Mouse (Mus musculus) T-helper 2 cell (primary cell): ENCODE results near the gene Plpp7.

Source experiments
- in situ Hi-C: fragments of 300-600 bp; cut with MboI, MseI; formaldehyde crosslinking; loops from one replicate; pipeline ENCODE4 v1.15.1; 2025; ENCODE audit warnings: high pct_unique_total_duplicates

The Plpp7 gene

DNA sequence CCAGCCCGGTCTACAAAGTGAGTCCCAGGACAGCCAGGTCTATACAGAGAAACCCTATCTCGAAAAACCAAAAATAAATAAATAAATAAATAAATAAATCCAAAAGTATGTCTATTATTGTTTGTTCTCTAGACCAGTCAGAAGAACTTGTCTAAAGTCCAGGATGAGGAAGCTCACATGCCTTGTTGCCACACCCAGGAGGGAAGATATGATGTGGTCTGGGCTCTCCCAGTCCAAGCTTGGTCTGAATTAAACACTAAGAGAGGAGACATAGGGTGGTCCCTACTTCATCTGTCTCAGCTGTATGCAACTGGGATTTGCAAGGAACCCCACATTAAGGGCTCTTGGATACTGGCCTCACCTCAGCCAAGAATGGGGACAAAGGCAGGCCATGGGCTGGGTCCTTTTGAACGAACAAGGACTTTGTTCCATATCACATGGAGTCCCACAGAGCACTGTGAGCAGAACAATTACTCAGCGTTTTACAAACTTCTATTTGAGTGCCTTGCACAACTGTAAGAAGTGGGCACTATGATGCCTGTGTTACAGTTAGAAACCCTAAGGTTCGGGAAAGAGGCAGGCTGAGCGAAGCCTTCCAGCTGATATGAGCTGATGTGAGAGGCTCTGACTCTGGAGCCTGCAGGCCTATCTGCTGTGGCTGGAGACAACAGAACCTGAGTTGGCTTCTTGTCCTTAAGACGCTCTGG, 1.2 kb upstream of the Plpp7 start:
- in situ Hi-C loops: no loop called here

DNA sequence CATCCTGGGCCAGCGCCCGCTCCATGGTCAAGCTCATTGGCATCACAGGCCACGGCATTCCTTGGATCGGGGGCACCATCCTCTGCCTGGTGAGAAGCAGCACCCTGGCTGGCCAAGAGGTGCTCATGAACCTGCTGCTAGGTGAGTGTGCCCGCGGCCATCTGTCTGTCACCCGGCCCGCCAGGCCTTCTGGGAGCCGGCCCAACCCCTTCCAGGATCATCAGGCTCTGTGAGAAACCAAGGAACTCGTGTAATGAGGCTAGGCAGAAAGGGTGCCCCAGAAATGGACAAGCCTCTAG, 743 bp downstream of the Plpp7 start:
- in situ Hi-C loops: no loop called here

DNA sequence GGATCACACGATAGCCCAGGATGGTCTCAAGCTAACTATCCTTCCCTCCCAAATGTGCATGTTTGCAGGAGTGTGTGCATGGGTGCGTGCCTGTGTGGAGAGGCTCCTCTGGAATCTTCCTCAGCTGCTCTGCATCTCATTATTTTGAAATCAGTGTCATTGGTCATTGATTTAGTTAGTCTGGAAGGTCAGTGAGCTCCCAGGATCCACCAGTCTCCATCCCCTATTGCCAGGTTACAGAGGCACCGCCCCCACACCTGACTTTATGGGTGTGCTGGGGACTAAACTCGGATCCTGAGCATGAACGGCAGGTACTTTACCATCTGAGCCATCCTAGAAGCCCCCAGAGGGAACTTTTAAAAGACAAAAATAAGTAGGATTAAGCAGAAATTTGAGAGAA, 7.6 kb downstream of the Plpp7 start:
- in situ Hi-C loops: no loop called here

DNA sequence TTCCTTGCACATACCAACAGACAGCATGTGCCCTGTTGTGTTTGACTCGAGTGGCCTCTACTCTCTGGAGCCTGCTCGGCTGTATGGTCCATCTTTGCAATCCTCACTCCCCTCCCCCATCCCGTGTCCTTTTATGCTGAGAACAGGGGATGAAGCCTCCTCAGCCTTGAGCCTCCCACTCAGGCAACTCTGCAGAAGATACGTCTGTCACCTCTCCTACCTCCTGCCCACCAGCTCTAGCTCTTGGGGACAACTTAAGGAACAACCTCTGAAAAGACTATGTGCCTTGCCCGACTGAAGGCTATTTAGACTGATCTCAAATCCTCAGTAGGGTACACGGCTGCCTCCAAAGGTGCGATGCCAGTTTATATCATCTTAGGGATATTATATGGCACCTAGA, 8.2 kb downstream of the Plpp7 start:
- in situ Hi-C loops: no loop called here

DNA sequence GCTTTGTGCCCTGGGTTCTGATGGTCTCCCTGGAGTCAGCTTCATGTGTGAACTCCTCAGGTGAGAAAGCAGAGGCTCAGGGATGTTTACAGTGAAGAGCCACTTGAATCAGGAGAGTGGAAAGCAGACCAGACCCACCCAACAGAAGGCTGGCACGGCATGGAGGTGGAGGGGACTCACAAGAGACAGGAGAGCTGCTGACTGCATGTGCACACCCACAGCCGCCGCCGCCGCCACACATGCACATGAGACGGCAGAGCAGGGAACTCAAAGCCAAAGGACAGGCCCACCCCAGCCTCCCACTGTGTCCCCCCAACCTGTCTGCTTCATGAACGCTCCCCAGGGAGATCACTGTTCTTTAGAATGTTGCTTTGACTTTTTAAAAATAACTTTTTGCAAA, 8.8 kb downstream of the Plpp7 start:
- in situ Hi-C loops: no loop called here

DNA sequence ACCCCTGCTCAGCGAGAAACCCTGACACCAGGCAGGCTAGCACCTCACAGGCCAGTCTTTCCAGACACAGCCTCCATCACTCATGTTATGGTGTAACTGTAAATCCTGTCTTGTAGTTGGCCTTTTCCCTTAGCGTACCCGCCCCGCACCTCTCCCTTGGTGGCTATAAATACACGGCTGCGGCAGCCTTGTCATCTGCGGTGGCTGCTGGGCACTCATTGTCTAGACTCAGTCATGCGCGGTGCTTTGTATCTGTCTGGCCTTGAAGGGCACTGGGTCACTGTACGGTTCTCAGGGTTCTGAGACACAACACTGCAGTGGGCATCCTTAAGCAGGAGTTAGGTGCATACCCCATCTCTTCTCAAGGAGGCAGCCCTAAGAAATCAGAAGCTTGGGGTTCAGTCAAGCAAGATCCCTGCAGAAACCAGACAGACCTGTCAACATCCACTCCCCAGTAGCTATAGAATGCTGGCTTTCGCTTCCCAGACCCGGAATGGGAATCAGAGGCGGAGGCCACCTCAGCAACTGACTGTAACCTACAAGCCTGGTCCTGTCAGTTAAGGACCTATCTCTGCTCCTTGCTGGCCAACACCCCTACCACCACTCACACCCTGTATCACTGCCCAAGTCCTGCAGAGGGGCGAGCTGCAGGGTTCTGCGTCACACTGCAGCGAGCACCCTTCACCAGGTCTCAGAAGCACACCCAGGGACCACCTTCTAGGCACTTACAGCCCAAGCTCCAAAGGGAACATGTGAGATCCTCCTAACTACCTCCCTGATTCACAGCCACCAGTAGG, 10.0 kb downstream of the Plpp7 start:
- in situ Hi-C loops: no loop called here

DNA sequence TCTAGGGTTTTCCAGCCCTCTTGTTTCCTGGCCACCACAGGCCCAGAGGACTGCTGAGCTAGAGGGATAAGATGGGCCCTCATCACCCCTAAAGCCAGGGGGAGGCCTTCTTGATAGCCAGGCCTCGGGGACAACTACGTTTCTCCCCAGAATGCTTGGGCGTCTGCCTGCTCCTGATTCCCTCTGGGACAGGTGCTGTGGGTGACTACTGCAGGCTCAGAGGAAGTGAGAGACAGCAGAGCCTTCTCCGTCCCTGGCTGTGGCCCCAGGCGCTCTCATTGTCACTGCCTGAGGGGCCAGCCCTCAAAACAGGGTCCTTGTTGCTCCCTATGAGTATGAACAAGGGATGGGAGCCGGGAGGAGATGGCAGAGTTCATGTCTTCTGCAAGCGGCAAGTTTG, 10.6 kb downstream of the Plpp7 start:
- in situ Hi-C loops: no loop called here

DNA sequence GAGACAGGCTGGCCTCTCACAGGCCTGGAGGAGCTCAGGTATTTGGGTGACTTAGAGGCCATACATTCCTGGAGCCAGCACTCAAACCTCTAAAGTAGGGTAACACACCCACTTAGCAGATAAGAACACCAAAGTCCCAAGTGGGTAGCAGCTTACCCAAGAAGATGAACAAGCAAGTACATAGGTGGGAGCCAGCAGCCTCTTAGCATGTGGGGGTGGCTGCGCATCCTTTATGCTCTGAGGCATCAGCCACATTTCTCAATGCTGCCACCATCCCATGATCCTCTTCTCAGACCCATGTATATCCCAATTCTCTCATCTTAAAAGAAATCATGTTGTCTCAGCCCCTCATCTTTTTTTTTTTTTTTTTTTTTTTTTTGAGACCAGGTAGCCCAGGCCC, 15.9 kb downstream of the Plpp7 start:
- in situ Hi-C loops: no loop called here

DNA sequence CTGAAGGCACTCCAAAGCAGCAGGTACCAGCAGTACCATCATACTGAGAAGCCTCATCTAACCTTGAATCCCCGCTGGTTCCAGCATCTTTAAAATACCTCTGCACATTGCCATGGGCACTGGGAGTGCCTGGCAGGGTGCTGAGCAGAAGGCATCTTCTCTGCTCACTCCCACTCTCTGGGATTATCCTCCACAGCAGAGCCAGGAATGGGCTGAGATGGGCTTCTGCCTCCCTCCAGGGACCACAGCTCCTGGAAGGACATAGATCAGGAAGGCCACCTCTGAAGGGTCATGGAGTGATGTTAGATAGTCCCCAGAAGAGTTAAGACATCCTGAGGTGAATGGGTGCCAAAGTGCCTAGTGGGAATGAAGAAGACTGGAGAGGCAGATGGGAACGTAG, 17.2 kb downstream of the Plpp7 start:
- in situ Hi-C loops: no loop called here

DNA sequence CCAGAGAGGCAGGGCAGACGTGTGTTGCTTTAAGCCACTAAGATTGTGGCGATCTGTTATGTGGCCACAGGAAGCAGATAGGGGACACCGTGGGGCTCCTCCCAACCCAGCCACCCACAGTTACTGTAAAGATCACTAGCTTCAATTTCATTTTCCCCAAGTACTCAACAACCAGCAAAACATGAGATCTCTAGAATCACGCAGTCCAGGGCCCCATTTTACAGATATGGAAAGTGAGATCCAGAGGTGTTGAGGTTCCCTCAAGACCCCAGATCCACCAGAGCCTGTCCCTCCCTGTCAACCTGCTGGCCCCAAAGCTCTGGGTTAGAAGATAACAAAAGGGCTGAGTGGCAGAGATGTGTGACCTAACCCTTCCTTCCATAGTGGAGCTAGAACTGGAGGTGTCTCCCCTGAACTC, 20.5 kb downstream of the Plpp7 start:
- in situ Hi-C loops: no loop called here

DNA sequence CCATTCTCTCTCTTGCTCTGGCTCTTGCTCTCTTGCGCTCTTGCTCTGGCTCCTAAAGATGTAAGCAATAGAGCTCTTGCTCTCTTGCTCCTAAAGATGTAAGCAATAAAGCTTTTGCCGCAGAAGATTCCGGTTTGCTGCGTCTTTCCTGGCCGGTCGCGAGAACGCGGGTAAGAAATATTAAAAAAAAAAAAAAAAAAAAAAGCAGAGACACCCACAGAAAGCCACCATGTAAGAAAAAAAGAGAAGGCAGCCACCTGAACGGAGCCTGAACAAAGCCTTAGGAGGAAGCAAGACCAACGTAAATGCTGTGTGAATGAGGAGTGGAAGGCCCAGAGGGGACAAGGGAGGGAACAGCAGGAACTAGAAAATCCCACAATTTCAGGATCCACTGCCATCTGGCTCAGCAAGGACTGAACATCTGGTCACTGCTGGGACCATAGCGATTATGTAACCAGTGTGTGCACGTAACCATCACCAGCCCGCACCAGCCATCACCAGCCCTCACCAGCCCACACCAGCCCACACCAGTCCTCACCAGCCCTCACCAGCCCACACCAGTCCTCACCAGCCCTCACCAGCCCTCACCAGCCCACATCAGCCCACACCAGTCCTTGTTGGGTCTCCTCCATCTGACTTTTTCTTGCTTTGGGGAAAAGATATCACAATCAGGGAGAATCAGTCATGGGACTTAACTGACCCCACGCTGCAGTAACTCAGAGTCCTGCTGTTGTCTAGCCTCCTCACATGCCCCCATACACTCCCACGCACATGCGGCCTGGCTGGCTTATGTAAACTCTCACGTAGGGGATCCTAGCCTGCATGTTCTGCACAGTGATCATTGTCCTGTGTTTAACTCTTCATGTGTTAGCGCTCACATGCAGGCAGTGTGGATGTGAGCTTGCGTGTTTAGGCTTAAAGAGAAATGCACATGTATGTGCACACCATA, 24.7 kb downstream of the Plpp7 start:
- in situ Hi-C loops: no loop called here

DNA sequence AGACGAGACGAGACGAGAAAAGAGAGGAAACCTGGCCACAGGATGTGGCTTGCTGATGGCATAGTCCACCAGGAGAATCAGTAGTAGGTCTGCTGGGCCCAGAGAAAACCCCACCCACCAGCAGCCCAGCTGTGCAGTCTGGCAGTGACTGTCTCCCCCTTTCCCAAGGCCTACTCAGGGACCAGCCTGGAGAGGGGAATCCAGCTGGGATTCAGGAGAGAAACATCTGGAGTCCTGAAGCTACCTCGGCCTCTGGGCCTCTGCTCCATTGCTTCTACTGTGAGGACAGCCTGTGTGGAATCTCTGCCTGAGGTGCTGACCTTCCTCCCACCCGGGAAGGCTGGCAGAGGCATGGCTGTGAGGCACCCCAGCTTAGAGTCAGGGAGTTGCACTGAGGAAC, 25.8 kb downstream of the Plpp7 start:
- in situ Hi-C loops: no loop called here

DNA sequence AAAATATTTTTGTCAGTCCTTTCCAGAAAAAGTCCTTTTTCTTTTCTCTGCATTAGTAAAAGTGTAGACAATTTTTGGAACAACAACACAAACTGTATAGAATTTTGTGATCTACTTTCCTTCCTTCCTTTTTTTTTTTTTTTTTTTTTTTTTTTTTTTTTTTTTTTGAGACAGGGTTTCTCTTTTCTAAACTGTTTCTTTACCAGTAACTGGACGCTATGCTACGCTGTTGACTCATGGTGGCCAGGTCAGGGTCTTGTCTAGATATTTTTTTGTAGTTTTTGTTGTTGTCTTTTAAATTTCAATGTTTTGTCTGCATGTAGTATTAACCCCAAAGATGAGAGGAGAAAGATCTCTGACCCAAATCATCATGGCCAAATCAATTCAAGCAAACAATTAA, 26.5 kb downstream of the Plpp7 start:
- in situ Hi-C loops: no loop called here

DNA sequence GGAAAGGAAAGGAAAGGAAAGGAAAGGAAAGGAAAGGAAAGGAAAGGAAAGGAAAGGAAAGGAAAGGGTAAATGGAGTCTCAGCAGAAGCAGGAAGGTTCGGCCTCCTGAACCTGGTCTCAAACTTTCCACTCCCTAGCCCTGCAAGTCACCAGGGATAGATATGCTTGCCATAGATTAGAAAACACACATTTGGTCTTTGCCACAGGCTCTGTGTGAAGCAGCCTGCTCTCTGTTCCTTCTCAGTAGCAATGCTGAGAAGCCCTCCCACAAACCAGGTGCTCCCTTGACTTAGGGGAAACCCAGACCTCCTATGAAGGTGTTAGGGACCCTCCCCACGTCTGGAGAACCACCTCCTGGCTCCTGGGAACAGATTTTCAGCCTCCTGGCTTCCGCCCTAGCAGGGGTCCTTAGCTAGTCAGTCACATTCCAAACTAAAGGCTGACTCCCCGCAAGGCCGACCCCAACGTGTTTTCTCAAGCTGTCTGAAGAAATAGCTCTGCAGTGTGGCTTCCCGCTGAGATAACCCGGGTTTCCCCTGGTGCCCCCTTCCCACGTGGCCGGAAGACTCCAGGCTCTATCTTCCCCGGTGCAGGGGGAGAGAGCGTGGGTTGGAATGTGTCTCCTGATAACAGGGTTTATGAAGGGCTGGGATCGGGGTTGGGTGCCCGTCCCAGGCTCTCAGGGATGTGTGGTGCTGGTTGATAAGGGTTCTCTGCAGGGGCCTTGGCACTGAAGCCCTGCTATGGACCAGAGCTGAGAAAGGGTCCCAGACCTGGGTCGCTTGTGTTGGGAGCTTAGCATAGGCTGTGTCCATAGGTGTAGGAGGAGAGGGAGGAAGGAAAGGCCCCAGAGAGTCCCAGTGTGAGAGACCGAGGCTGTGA, 32.6 kb downstream of the Plpp7 start:
- in situ Hi-C loops: no loop called here

DNA sequence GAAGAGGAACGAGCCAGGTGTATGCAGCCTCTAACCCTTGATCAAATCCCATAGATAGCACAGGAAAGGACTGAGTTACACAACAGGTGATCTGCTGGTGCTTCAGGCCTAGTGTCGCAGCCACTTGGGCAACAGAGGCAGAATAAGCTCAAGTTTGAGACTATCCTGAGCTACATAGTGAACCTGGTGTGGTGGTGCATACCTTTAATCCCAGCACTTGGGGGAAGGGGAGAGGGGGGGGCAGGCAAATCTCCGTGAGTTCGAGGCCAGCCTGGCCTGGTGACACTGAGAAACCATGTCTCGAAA, 33.2 kb downstream of the Plpp7 start:
- in situ Hi-C loops: no loop called here

DNA sequence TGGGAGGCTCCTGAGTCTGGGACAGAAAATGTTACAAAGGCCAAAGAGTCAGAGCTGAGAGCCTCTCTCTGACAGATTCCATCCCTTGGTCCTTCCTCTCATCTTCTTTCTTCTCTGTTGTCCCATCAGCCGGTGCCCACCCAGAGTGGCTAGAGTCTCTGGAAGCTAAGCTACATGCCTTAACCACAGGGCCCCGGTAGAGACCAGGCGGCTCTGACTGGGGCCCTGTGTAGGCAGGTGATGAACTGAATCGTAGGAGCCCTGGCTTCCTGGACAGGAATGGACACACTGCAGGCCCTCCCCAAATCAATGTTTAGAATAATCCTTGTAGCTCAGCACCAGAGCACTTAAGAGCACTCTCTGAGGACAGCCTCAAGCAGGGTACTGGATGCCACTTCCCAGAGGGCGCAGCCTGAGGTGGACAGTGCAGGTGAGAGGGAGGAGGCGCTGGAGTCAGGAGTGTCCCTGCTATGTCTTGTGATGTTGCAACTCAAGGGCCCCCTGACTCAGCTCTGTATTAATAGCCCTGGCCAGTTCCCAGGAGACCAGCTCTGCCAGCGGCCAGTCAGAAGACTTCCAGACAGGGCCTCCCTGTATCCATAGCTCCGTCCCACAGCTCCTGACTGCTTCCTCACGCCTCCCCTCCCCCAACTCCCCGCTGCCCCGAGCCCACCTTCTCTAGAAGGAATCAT, 34.2 kb downstream of the Plpp7 start:
- in situ Hi-C loops: no loop called here

DNA sequence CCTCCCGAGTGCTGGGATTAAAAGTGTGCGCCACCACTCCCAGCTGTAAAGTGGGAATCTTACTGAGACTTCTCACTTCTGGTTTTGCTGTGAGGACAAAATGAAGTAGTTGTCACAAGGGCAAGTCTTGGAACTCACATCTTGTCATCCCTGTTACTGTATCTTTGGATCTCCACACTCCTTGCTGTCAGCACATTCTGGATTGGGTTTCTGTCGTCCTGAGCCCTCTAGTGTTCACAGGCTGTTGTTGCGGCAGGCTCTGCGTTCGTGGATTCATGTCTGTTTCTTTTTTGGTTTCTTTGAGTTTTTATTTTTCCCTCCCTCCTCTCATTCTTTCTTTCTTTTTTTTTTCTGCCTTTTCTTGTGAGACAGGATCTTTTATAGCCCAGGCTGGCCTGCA, 35.1 kb downstream of the Plpp7 start:
- in situ Hi-C loops: no loop called here

DNA sequence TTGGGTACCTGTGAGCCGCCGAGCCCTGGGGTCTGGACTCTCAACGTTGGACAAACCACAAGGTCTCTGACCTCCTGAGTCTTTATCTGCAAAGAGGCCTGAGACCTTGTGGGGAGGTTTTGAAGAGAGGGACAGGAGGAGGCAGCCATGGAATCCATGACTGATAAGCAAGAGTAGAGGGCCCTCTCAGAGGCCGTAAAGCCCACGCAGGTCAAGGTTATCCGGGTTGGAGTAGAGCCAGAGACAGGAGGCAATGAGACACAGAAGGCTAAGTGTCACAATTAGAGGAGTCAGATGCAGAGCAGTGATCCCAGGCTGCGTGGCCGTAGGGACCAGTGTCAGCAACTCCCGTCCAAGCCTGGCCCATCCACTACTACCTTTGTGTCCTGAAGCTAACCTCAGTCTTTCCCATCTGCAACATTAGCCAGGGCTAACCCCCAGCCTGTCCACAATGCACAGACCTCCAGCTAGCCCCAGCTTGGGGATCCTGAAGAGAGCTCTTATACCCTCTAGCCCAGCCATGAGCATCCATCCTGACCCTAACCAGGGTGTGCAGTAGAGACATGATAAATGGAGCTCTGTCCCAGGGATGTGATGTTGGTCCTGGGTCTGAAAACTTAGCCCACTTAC, 36.0 kb downstream of the Plpp7 start:
- in situ Hi-C loops: no loop called here

DNA sequence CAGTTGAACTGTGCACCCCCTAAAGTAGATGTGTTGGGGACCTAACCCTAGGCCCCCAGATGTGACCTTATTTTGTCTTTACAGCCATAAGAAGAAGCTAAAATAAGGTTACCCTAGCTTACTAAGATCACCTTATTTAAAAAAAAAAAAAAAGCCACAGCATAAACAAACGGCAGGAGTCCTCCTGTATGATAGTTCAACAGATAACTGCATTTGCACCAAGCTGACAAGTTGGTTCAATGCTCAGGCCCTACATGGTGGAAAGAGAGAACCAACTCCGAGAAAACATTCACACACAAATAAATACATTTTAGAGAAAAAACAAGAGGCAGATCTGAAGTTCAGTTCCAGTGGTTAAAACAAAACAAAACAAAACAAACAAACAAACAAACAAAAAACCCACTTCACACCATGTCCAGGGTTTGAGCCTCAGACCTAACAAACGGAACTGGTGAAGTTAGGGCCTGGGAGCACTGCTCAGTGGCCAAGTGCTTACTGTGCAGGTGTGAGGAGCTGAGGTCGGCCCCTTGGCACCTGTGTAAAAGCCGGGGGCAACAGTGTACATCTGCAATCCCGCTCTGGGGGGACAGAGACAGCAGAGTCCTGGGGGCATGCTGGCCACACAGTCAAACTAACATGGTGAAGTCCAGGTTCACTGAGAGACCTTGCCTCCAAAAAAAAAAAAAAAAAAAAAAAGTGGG, 36.7 kb downstream of the Plpp7 start:
- in situ Hi-C loops: no loop called here

DNA sequence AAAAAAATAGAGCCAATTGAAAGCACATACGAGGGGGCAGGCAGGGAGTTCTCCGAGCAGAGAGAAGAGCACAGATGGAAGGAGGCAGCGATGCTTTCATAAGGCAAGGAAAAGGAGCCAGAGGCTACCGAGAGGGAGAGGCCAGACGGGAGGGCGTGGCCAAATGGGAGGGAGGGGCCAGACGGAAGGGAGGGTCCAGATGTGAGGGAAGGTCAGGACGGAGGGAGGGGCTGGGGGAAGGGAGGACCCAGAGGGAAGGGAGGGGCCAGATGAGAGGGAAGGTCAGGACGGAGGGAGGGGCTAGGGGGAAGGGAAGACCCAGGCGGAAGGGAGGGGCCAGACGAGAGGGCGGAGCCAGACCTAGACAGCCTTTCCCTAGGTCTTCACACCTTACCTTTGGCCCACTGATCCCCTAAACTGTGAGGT, 37.3 kb downstream of the Plpp7 start:
- in situ Hi-C loops: no loop called here
